Mouse (Mus musculus): ENCODE measurements around the gene Ppp2r1b. TPM values are rescaled to one million over a fixed set of nuclear protein-coding genes. Genes with fewer than 3 reads are reported as not detected.

The Ppp2r1b gene
- polyA plus RNA-seq, 1 experiment from 2014 or later = 29.0 TPM

DNA sequence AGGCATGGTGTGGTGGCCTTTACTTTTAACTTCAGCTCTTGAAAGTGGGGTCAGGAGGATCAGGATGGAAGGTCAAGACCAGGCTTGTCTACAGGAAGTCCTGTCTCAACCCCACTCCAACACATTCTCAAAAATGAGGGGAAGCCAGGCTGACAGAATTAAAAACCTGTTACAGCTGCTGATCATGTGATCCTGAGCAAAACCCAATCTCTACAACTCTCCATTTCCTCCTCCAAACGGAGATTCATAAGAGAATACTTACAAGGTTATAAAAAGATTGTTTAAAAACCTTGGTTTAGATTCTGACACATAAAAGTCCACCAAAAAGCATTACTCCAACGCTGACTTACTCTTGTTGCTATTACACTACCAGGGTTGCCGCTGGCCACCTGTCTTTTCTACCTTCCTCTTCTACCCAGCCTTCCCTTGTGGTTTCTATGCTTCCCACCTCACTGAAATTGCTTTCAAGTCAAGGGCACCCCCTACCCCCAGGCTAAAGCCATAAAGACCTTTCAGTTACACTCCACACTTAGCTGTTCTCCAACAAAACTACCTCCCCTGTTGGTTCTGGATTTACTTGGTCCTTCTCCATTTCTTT, 96.8 kb downstream of the Ppp2r1b start:
- Histone ChIP-seq H3K9me3 (ENCODE audit: low read length) (no peaks in the 10 kb centered on the region), H3K4me3 (ENCODE audit: low read depth, low read length) (no peak overlapping the region), H3K4me1 (ENCODE audit: insufficient read depth) (peaks cover 5% of the 10 kb centered on the region; the same call in 1 of the 2 replicates), H3K27me3 (ENCODE audit: insufficient read depth, low read length) (no peaks in the 10 kb centered on the region), H3K9ac (replicated peaks) (no peak overlapping the region), H3K4me2 (ENCODE audit: low read depth, low read length) (no peak overlapping the region), H3K27ac (ENCODE audit: low read depth) (no peak overlapping the region), H3K36me3 (replicated peaks; ENCODE audit: insufficient read depth, low read length) (no peaks in the 10 kb centered on the region; the same call in 1 of the 2 replicates)
- no peak for TF ChIP-seq EP300 (IDR thresholded peaks at IDR 0.05; ENCODE audit: low read depth)
- no peak for TF ChIP-seq CTCF (IDR thresholded peaks at IDR 0.05; ENCODE audit: low read depth)
- DNase-seq (no peak), ATAC-seq (no peak)
- WGBS (ENCODE audit: insufficient replicate concordance) = 49% methylated on average over 3 of the region's 3 CpGs

DNA sequence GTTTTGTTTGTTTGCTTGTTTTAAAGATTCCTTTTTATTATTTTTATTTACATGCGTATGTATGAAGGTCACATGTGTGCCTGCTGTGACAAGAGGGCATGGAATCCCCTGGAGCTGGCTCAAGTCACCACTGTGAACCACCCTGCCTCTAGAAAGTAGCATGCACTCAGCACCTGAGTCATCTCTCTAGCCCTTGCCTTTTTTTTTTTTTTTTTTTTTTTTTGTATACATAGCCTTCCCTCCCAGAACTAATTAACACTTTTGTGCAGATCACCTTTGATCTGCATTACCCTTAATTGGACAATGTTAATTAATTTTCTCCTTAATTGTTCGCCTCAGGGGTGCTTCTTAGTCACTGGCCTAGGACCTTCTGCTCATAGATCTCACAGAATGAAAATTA, 97.6 kb downstream of the Ppp2r1b start:
- TF ChIP-seq CTCF (IDR thresholded peaks at IDR 0.05; ENCODE audit: low read depth) (no peak), EP300 (IDR thresholded peaks at IDR 0.05; ENCODE audit: low read depth) (no peak)
- WGBS (ENCODE audit: insufficient replicate concordance) = 89% methylated on average over 2 of the region's 2 CpGs
- Histone ChIP-seq H3K27ac (ENCODE audit: low read depth) (no peak overlapping the region), H3K36me3 (replicated peaks; ENCODE audit: insufficient read depth, low read length) (no peaks in the 10 kb centered on the region; the same call in 1 of the 2 replicates), H3K4me2 (ENCODE audit: low read depth, low read length) (no peak overlapping the region), H3K27me3 (ENCODE audit: insufficient read depth, low read length) (no peaks in the 10 kb centered on the region), H3K4me1 (ENCODE audit: insufficient read depth) (peaks cover 7% of the 10 kb centered on the region; the same call in 1 of the 2 replicates), H3K9me3 (ENCODE audit: low read length) (no peaks in the 10 kb centered on the region), H3K9ac (replicated peaks) (no peak overlapping the region), H3K4me3 (ENCODE audit: low read depth, low read length) (no peak overlapping the region)
- DNase-seq (no peak), ATAC-seq (no peak)

Other genes starting within 250 kb of the Ppp2r1b start
- gene Sdhd, start 241.5 kb upstream of the Ppp2r1b start, polyA plus RNA-seq (2015; fragmentation: Nextera tagmentation; extraction: Ambion mirVana) = 454 and 476 TPM in 2 replicates
- gene Timm8b, start 241.4 kb upstream of the Ppp2r1b start, polyA plus RNA-seq (2015; fragmentation: Nextera tagmentation; extraction: Ambion mirVana) = 198 and 212 TPM in 2 replicates
- gene Pih1d2, start 228.0 kb upstream of the Ppp2r1b start, polyA plus RNA-seq (2015; fragmentation: Nextera tagmentation; extraction: Ambion mirVana) = 0.51 and 0.73 TPM in 2 replicates
- 8.3 and 9.2 TPM in 2 replicates for gene Nkapd1, start 227.8 kb upstream of the Ppp2r1b start, polyA plus RNA-seq (2015; fragmentation: Nextera tagmentation; extraction: Ambion mirVana)
- 25.5 and 26.1 TPM in 2 replicates for gene Dlat, start 185.5 kb upstream of the Ppp2r1b start, polyA plus RNA-seq (2015; fragmentation: Nextera tagmentation; extraction: Ambion mirVana)
- gene Dixdc1, start 105.8 kb upstream of the Ppp2r1b start, polyA plus RNA-seq (2015; fragmentation: Nextera tagmentation; extraction: Ambion mirVana) = 3.6 and 3.7 TPM in 2 replicates
- gene 2310030G06Rik, start 98.8 kb upstream of the Ppp2r1b start, polyA plus RNA-seq (2015; fragmentation: Nextera tagmentation; extraction: Ambion mirVana) = 11.6 and 13.9 TPM in 2 replicates
- gene Cryab, start 94.0 kb upstream of the Ppp2r1b start, polyA plus RNA-seq (2015; fragmentation: Nextera tagmentation; extraction: Ambion mirVana) = 9.1 and 14.2 TPM in 2 replicates
- 0.86 and 1.2 TPM in 2 replicates for gene Hspb2, start 92.9 kb upstream of the Ppp2r1b start, polyA plus RNA-seq (2015; fragmentation: Nextera tagmentation; extraction: Ambion mirVana)
- gene Fdxacb1, start 77.1 kb upstream of the Ppp2r1b start, polyA plus RNA-seq (2015; fragmentation: Nextera tagmentation; extraction: Ambion mirVana) = 4.9 and 6.6 TPM in 2 replicates
- gene Alg9, start 70.3 kb upstream of the Ppp2r1b start, polyA plus RNA-seq (2015; fragmentation: Nextera tagmentation; extraction: Ambion mirVana) = 7.5 and 8.6 TPM in 2 replicates
- 34.6 and 36.2 TPM in 2 replicates for gene 1110032A03Rik, start 69.8 kb upstream of the Ppp2r1b start, polyA plus RNA-seq (2015; fragmentation: Nextera tagmentation; extraction: Ambion mirVana)
- 4.0 and 5.3 TPM in 2 replicates for gene Sik2, start 163.8 kb downstream of the Ppp2r1b start, polyA plus RNA-seq (2015; fragmentation: Nextera tagmentation; extraction: Ambion mirVana)
- not detected in 2 replicates for gene Btg4, start 215.6 kb downstream of the Ppp2r1b start, polyA plus RNA-seq (2015; fragmentation: Nextera tagmentation; extraction: Ambion mirVana)
- 0.87 and 1.2 TPM in 2 replicates for gene Layn, start 231.8 kb downstream of the Ppp2r1b start, polyA plus RNA-seq (2015; fragmentation: Nextera tagmentation; extraction: Ambion mirVana)